Mouse (Mus musculus) midbrain, embryonic 10.5 days (tissue): ENCODE data around the gene Gipc2. TPM values are rescaled to one million over a fixed set of nuclear protein-coding genes. Genes with fewer than 3 reads are reported as not detected.
"Not testable (repeated sequence)": the region's sequence is repeated elsewhere in the genome, so short reads cannot be mapped to it uniquely, and the experiment has no call there.

Experiments
- DNase-seq: peaks from one replicate; pipeline ENCODE4 v3.0.0-alpha.2; 2017; ENCODE audit warnings: low spot score
- H3K27ac ChIP-seq: fragments of 300-500 bp; sonication (generic); replicated peaks from 2 replicates; pipeline ENCODE4 v1.5.1; 2016; ENCODE audit warnings: mild to moderate bottlenecking
- H3K27me3 ChIP-seq: fragments of 300-500 bp; sonication (generic); 2 replicates; pipeline ENCODE4 v1.6.1; 2016; ENCODE audit warnings: low read depth, mild to moderate bottlenecking; ENCODE audit not compliant: poor library complexity, severe bottlenecking
- H3K36me3 ChIP-seq: fragments of 300-500 bp; sonication (generic); 2 replicates; pipeline ENCODE4 v1.6.1; 2016; ENCODE audit warnings: mild to moderate bottlenecking, moderate library complexity
- H3K4me1 ChIP-seq: fragments of 300-500 bp; sonication (generic); 2 replicates; pipeline ENCODE4 v1.6.1; 2016
- H3K4me3 ChIP-seq: fragments of 300-500 bp; sonication (generic); 2 replicates; pipeline ENCODE4 v1.5.1; 2016; ENCODE audit warnings: mild to moderate bottlenecking, moderate library complexity
- H3K9me3 ChIP-seq: fragments of 300-500 bp; sonication (generic); replicated peaks from 2 replicates; pipeline ENCODE4 v1.6.1; 2016; ENCODE audit warnings: mild to moderate bottlenecking
- WGBS: fragments of 180-500 bp; shearing (Covaris S2); methylation state at CpG from one replicate; pipeline ENCODE4 v1.1.7; 2016; 5-methylcytosine and 5-hydroxymethylcytosine counted together
- polyA plus RNA-seq: library from polyadenylated mRNA; unstranded; fragments of >200 nt; fragmentation: Nextera tagmentation; extraction: Ambion mirVana; gene quantifications from 2 replicates; pipeline ENCODE4 v1.2.1, GENCODE M21; 2016

Gipc2 gene
- polyA plus RNA-seq, 1 experiment from 2014 or later, result 0.95 TPM

DNA sequence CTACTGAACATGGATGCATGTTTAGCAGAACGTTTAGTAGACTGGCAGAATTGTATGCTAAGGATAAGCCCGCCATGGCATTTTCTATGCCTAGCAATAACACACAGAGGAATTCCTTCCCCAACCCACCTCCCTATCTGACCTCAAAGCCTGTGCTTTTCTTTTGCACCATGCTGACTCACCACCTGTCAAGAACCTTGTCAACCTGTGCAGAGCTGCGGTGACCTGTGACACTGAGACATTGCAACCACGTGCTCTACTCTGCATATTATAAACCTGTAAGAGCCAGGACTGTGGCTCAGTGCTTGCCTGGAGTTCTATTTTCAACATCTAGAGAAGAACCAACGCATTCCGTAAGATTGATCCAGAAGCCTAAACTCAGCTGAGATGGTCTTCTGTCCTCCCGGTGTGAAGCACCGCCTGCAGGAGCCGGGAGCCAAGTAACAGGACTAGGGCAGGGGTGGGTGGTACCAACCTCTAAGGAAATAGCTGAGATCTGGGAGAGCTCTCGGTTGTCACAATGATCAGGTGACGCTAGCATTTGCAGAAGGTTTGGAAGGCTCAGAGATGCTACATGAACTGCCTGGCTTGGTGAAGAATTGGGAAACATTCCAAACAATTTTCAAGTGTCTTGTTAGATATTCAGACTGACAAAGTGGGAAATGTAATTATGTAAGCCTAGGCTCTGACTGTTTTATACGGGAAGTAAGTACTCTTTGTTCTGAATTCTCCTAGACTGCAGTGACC, 18.8 kb downstream of the Gipc2 start:
- Histone ChIP-seq H3K9me3 (no peaks in the 10 kb centered on the region), H3K4me3 (no peak overlapping the region), H3K4me1 (peaks cover 10% of the 10 kb centered on the region), H3K36me3 (no peaks in the 10 kb centered on the region), H3K27ac (no peak overlapping the region), H3K27me3 (no peaks in the 10 kb centered on the region)
- 80% methylated on average over 12 of the region's 12 CpGs for WGBS
- no peak for DNase-seq

DNA sequence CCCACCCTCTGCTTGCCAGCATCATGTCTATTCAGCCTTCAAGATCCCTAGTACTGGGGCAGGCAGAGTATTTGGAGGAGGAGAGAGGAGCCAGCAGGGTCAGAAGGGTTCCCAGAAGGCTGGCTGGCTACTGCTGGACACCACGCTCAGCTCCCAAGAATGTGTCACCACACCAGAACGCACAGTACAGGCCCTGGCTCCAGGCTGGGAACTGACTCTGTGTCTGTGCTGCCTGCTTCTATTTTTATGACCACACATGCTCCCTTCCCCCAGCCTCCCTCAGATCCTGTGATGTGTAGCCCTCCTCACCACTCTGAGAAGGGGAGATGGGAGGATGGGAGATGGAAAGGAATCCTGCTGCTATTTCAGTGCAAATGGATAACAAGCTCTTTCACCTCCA, 20.8 kb downstream of the Gipc2 start:
- Histone ChIP-seq H3K4me1 (peaks cover 7% of the 10 kb centered on the region), H3K27ac (no peak overlapping the region), H3K27me3 (no peaks in the 10 kb centered on the region), H3K36me3 (no peaks in the 10 kb centered on the region), H3K4me3 (no peak overlapping the region), H3K9me3 (no peaks in the 10 kb centered on the region)
- no peak for DNase-seq
- WGBS, result 69% methylated on average over 2 of the region's 2 CpGs

DNA sequence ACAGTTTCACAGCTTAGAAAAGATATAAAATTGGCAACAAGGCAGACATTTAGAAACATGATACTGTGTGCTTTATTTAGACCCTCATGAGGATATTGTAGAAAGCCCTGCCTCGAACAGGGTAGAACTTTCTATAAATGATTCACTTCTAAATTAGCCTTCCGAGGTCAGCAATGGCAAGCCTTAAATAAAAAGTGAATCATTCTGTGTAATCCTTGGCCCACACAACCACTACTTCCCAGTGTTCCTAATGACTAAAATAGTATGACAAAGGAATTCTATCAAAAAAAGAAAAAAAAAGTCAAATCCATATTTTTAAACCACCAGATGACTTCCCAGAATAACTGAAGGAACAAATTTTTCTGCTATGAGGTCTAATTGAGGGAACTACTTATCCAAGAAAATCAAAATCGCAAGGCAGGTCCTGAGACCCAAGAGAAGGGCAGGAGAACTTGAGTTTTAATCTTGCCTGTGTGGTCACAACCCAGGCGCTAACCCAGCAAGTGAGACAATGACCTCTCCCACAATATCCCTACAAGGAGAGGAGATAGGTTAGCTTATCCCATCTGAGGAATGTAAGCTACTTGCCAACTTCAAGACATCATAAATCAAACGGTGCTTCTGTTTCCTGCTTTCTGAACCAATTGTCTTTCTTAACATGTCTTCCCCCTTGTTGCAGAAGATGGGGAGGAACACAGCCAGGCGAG, 22.9 kb downstream of the Gipc2 start:
- Histone ChIP-seq H3K4me3 (no peak overlapping the region), H3K27ac (no peak overlapping the region), H3K27me3 (no peaks in the 10 kb centered on the region), H3K36me3 (no peaks in the 10 kb centered on the region), H3K9me3 (no peaks in the 10 kb centered on the region), H3K4me1 (peaks cover 7% of the 10 kb centered on the region)
- DNase-seq, result no peak
- WGBS, result 86% methylated on average over 6 of the region's 6 CpGs

DNA sequence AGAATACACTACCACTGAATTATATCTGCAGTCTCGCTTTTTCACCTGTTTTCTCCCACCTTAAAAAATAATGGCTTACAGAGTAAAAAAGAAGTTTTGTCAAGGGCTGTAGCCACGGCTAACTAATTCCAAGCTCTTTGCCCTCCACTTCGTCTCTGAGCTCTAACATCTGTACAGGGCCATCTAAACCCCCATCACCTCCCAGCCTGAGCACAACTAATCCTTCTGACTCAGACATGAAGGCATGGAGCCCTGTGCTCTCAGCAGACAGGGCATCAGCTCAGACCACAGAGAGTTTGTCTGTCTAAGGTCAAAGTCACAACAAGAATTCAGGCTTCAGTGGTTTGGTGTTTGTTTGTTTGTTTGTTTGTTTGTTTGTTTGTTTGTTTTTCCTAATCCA, 23.9 kb downstream of the Gipc2 start:
- 74% methylated on average over 3 of the region's 3 CpGs for whole genome bisulfite sequencing
- no peak for DNase-seq
- no peaks in the 10 kb centered on the region for H3K27me3 ChIP-seq
- H3K4me3 ChIP-seq, result no peak overlapping the region
- no peaks in the 10 kb centered on the region for H3K9me3 ChIP-seq
- H3K36me3 ChIP-seq, result no peaks in the 10 kb centered on the region
- peaks cover 7% of the 10 kb centered on the region for H3K4me1 ChIP-seq
- H3K27ac ChIP-seq, result no peak overlapping the region

DNA sequence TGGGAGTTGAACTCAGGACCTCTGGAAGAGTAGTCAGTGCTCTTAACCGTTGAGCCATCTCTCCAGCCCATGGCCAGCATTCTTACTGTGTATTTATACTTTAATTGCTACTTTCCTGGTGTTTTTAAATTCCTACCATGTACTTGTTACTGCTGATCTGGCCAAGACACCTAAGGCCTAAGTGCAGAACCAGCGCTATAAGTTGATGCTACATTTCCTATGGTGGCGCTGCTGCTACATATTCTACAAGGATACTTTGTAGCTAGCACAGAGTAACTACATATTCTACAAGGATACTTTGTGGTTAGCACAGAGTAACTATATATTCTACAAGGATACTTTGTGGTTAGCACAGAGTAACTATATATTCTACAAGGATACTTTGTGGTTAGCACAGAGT, 26.7 kb downstream of the Gipc2 start:
- H3K36me3 ChIP-seq, H3K9me3 ChIP-seq, H3K4me1 ChIP-seq, H3K27ac ChIP-seq, H3K4me3 ChIP-seq, H3K27me3 ChIP-seq, DNase-seq: not testable (repeated sequence)
- WGBS, result 92% methylated on average over 3 of the region's 3 CpGs

DNA sequence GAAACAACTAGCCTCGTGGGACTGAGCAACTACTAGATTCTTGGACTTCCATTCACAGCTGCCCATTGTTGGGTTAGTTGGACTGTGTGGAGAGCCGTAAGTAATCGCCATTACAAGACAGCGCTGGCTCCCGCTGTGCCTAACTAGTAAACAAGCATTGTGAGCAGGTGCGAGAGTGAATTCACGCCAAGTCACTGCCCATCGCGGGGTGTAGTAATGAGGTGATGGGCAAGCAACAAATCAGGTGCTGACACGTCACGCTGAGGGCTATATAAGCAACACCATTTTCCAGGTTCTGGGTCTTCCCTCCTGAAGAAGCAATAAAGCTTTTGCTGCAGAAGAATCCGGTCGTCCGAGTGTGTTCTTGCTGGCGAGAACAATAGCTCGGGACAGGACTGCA, 29.9 kb downstream of the Gipc2 start:
- not testable (repeated sequence) for H3K36me3 ChIP-seq, DNase-seq, H3K9me3 ChIP-seq, H3K27me3 ChIP-seq, H3K4me3 ChIP-seq, H3K27ac ChIP-seq, H3K4me1 ChIP-seq
- WGBS, result 92% methylated on average over 16 of the region's 16 CpGs

DNA sequence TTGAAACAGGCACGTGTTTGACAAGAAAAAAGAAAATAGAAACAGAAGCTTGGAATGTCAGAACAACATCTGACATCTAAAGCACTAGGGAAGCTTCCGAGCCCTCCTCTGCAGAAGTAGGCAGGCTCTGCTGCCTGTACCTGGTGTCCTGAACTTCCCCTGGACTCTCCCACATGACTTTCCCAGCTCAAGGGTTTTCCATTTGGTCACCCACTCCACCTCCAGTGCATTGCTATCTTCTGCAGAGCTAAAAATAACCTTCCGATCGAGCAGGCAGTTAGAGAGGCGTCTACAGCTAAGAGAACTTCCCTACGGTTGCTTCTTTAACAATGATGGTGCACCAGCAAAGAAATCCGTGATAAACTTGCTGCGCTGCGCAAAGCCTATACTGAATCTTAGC, 32.4 kb downstream of the Gipc2 start:
- Histone ChIP-seq H3K4me3 (no peak overlapping the region), H3K27ac (no peak overlapping the region), H3K36me3 (no peaks in the 10 kb centered on the region), H3K27me3 (no peaks in the 10 kb centered on the region), H3K9me3 (no peaks in the 10 kb centered on the region), H3K4me1 (no peaks in the 10 kb centered on the region)
- WGBS, result 83% methylated on average over 9 of the region's 9 CpGs
- DNase-seq, result no peak

DNA sequence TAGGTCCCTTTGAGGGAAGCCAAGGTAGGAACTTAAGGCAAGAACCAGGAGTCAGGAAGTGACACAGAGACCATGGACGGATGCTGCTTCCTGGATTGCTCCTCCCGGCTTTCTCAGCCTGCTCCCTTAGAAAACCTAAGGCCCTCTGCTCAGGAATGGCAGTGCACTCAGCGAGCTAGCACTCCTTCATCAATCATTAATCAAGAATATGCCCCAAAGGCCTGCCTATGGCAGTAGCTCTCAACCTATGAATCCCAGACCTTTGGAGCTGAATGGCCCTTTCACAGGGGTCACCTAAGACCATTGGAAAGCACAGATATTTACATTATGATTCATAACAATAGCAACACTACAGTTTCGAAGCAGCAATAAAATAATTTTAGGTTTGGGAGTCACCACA, 35.1 kb downstream of the Gipc2 start:
- no peak for DNase-seq
- Histone ChIP-seq H3K9me3 (no peaks in the 10 kb centered on the region), H3K36me3 (no peaks in the 10 kb centered on the region), H3K4me3 (no peak overlapping the region), H3K27me3 (no peaks in the 10 kb centered on the region), H3K27ac (no peak overlapping the region), H3K4me1 (no peaks in the 10 kb centered on the region)
- WGBS, result 76% methylated on average over 4 of the region's 4 CpGs

DNA sequence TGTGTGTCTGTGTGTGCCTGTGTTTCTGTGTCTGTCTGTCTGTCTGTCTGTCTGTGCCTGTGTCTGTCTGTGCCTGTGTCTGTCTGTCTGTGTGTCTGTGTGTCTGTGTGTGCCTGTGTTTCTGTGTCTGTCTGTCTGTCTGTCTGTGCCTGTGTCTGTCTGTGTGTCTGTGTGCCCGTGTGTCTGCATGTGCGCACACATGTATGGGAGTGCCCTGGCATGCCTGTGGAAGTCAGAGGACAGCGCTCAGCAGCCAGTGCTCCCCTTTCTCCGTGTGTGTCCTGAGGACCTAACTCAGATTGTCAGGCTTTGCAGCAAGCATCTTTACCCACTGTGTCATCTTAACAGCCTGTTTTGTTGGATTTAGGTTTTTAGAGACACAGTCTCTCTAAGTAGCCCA, 36.6 kb downstream of the Gipc2 start:
- not testable (repeated sequence) for H3K4me3 ChIP-seq, H3K36me3 ChIP-seq, H3K9me3 ChIP-seq, H3K27ac ChIP-seq, H3K27me3 ChIP-seq, DNase-seq, H3K4me1 ChIP-seq
- 87% methylated on average over 4 of the region's 4 CpGs for WGBS

DNA sequence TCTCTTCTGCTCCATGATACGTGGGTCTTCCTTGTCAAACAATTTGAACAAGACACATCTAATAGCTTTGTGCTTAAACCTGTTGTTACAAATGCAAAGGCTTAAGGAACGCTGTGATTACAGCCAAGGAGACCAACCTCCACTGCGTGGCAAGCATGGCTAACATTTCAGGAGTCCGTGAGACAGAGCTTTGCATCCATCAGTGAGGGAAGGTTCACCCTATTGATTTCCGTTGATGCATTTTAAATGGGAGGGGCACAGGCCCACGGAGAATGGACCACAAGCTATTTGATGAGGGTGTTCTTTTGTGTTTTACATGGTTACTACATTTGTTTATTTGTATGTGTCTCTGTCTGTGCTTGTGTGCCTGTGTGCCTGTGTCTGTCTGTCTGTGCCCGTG, 37.4 kb downstream of the Gipc2 start:
- Histone ChIP-seq H3K36me3 (no peaks in the 10 kb centered on the region), H3K27me3 (no peaks in the 10 kb centered on the region), H3K4me1 (no peaks in the 10 kb centered on the region), H3K27ac (no peak overlapping the region), H3K4me3 (no peak overlapping the region), H3K9me3 (no peaks in the 10 kb centered on the region)
- 78% methylated on average over 7 of the region's 7 CpGs for WGBS
- DNase-seq, result no peak

DNA sequence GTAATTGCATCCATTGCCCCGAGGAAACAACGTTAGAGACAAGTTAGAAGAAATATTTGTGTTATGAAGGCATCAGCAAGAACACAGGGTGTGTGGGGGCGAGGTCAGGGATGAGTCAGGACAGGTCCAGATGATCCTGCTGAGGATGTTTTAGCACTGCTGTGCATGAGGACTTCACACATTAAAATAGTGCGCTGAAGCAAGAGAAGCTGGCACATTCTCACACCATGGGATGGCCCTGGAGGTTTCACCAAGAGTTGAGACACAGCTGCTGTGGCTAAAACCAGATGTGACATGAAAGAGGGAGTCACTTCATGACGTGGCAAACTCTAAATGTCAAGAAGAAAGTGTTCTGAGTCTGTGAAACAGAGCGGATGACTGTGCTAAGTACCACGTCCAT, 38.9 kb downstream of the Gipc2 start:
- Histone ChIP-seq H3K27ac (no peak overlapping the region), H3K4me3 (no peak overlapping the region), H3K36me3 (no peaks in the 10 kb centered on the region), H3K4me1 (no peaks in the 10 kb centered on the region), H3K9me3 (no peaks in the 10 kb centered on the region), H3K27me3 (no peaks in the 10 kb centered on the region)
- DNase-seq, result no peak
- WGBS, result 82% methylated on average over 7 of the region's 7 CpGs

DNA sequence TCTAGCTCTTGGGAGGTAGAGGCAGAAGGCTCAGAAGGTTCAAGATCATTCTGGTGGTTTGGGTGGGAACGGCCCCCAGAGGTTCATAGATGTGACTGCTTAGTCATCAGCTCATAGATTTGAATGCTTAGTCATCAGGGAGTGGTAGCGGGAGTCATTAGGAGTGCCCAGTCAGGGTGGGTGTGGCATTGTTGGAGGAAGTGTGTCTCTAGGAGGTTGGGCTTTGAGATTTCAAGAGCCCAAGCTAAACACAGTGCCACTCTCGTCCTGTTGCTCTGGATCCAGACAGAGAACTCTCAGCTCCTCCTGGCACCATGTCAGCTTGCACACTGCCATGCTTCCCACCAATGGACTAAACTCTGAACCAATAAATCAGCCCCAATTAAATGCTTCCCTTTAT, 43.3 kb downstream of the Gipc2 start:
- Histone ChIP-seq H3K9me3 (no peaks in the 10 kb centered on the region), H3K27ac (no peak overlapping the region), H3K27me3 (no peaks in the 10 kb centered on the region), H3K36me3 (no peaks in the 10 kb centered on the region), H3K4me1 (no peaks in the 10 kb centered on the region), H3K4me3 (no peak overlapping the region)
- WGBS, result 77% methylated on average over 3 of the region's 3 CpGs
- no peak for DNase-seq

DNA sequence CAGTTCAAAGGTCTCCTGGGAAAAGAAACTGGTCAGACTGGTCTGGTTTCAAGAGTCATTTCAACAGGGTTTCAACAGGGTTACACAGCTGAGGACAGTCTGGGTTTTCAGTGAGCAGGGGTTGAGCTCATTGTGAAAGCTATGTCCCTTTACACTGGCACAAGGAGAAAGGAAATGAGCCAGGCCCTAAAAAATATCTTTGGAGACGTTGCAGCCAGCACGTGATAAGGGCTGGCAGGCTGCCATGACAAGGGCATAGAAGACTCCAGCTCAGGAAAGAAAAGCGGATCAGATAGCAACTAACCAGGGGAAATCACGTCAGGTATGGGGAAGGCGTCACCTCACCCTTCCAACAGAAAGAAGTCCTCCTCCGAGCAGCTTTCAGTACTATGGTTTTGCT, 43.9 kb downstream of the Gipc2 start:
- WGBS, result 87% methylated on average over 6 of the region's 6 CpGs
- DNase-seq, result no peak
- H3K27ac ChIP-seq, result no peak overlapping the region

More for the DNA sequence above, 43.9 kb downstream of the Gipc2 start:
- Histone ChIP-seq H3K36me3 (no peaks in the 10 kb centered on the region), H3K4me3 (no peak overlapping the region), H3K9me3 (no peaks in the 10 kb centered on the region), H3K4me1 (no peaks in the 10 kb centered on the region), H3K27me3 (no peaks in the 10 kb centered on the region)
